Mouse (Mus musculus) MEL (cell line): Measurements from ENCODE around the gene Lamtor1. TPM values are rescaled to one million over a fixed set of nuclear protein-coding genes. Genes with fewer than 3 reads are reported as not detected.

Experiments
- DNase-seq: peaks from one replicate; pipeline ENCODE4 v3.0.0; 2011; ENCODE audit warnings: low read depth, low spot score
- H3K27ac ChIP-seq: 2 replicates; pipeline ENCODE4 v1.5.1; 2012; ENCODE audit warnings: low read depth, mild to moderate bottlenecking, control low read depth, low read length, moderate library complexity; ENCODE audit not compliant: control insufficient read depth
- H3K27me3 ChIP-seq, 2 experiments: fragments of 150-350 bp in 1 of 2; sonication (generic) in 1 of 2; 2 replicates each; pipeline ENCODE4 v1.6.1; 2012; ENCODE audit warnings: low read length in 2 of 2, mild to moderate bottlenecking in 2 of 2, improper control_type of control experiment in 1 of 2, moderate library complexity in 1 of 2; ENCODE audit not compliant: insufficient read depth in 2 of 2, control insufficient read depth in 1 of 2
- H3K36me3 ChIP-seq, 2 experiments: 2 replicates each; pipeline ENCODE4 v1.6.1; 2012 to 2014; ENCODE audit warnings: low read length in 2 of 2, improper control_type of control experiment in 1 of 2, inconsistent platforms in 1 of 2, mild to moderate bottlenecking in 1 of 2; ENCODE audit not compliant: insufficient read depth in 2 of 2, control insufficient read depth in 1 of 2
- H3K4me1 ChIP-seq, 2 experiments: fragments of 150-350 bp in 1 of 2; sonication (generic) in 1 of 2; 2 replicates each; pipeline ENCODE4 v1.6.1; 2012; ENCODE audit warnings: low read length in 2 of 2, improper control_type of control experiment in 1 of 2, mild to moderate bottlenecking in 1 of 2; ENCODE audit not compliant: insufficient read depth in 2 of 2, control insufficient read depth in 1 of 2
- H3K4me3 ChIP-seq, 2 experiments: fragments of 150-350 bp in 1 of 2; sonication (generic) in 1 of 2; 2 replicates each; pipeline ENCODE4 v1.5.1; 2012; ENCODE audit warnings: low read depth in 2 of 2, low read length in 2 of 2, mild to moderate bottlenecking in 2 of 2, moderate library complexity in 2 of 2, control low read depth in 1 of 2, improper control_type of control experiment in 1 of 2; ENCODE audit not compliant: control insufficient read depth in 1 of 2, insufficient read depth in 1 of 2
- H3K79me2 ChIP-seq: 2 replicates; pipeline ENCODE4 v1.6.1; 2012; ENCODE audit warnings: mild to moderate bottlenecking, low read length, moderate library complexity; ENCODE audit not compliant: control insufficient read depth, poor library complexity, insufficient read depth
- H3K9ac ChIP-seq: 2 replicates; pipeline ENCODE4 v1.6.1; 2012; ENCODE audit warnings: low read depth, mild to moderate bottlenecking, control low read depth, low read length, moderate library complexity; ENCODE audit not compliant: control insufficient read depth, poor library complexity, severe bottlenecking
- H3K9me3 ChIP-seq: fragments of 150-350 bp; sonication (generic); replicated peaks from 2 replicates; pipeline ENCODE4 v1.6.1; 2012; ENCODE audit warnings: mild to moderate bottlenecking, low read length, improper control_type of control experiment, moderate library complexity; ENCODE audit not compliant: insufficient read depth
- CHD1 ChIP-seq: IDR thresholded peaks from 2 replicates; pipeline ENCODE4 v1.6.1; 2012; ENCODE audit warnings: low read depth, mild to moderate bottlenecking, inconsistent platforms, low read length, improper control_type of control experiment
- CTCF ChIP-seq, 3 experiments: IDR thresholded peaks in 2 of 3; conservative IDR thresholded peaks in 1 of 3; 2 replicates each; pipeline ENCODE4 v1.5.1; 2011 to 2012; ENCODE audit warnings: low read length in 3 of 3, low read depth in 2 of 3, mild to moderate bottlenecking in 2 of 3, improper control_type of control experiment in 1 of 3, inconsistent platforms in 1 of 3, mixed read lengths in 1 of 3, moderate library complexity in 1 of 3; ENCODE audit not compliant: control insufficient read depth in 1 of 3, insufficient read depth in 1 of 3, poor library complexity in 1 of 3, severe bottlenecking in 1 of 3
- ELF1 ChIP-seq: IDR thresholded peaks from 2 replicates; pipeline ENCODE4 v1.6.1; 2014; ENCODE audit warnings: low read depth, mild to moderate bottlenecking, inconsistent platforms, low read length, improper control_type of control experiment, moderate library complexity
- EP300 ChIP-seq, 2 experiments: IDR thresholded peaks; 2 replicates each; pipeline ENCODE4 v1.6.1; 2011; ENCODE audit warnings: improper control_type of control experiment in 2 of 2, low read length in 2 of 2, low read depth in 1 of 2, mild to moderate bottlenecking in 1 of 2
- ETS1 ChIP-seq: IDR thresholded peaks from 2 replicates; pipeline ENCODE4 v1.6.1; 2012; ENCODE audit warnings: low read depth, mild to moderate bottlenecking, inconsistent platforms, low read length, improper control_type of control experiment, moderate library complexity
- GABPA ChIP-seq: IDR thresholded peaks from 2 replicates; pipeline ENCODE4 v1.6.1; 2012; ENCODE audit warnings: low read depth, mild to moderate bottlenecking, inconsistent platforms, low read length, improper control_type of control experiment, moderate library complexity
- GATA1 ChIP-seq: IDR thresholded peaks from 2 replicates; pipeline ENCODE4 v1.6.1; 2011; ENCODE audit warnings: low read depth, low read length, improper control_type of control experiment
- HCFC1 ChIP-seq: IDR thresholded peaks from 2 replicates; pipeline ENCODE4 v1.6.1; 2012; ENCODE audit warnings: low read depth, mild to moderate bottlenecking, inconsistent platforms, low read length, improper control_type of control experiment, moderate library complexity
- MAFK ChIP-seq: IDR thresholded peaks from 2 replicates; pipeline ENCODE4 v1.6.1; 2011; ENCODE audit warnings: low read depth, mild to moderate bottlenecking, low read length, improper control_type of control experiment, borderline replicate concordance
- MAX ChIP-seq: IDR thresholded peaks from 2 replicates; pipeline ENCODE4 v1.6.1; 2011; ENCODE audit warnings: low read length, improper control_type of control experiment
- MAZ ChIP-seq: IDR thresholded peaks from 2 replicates; pipeline ENCODE4 v1.6.1; 2012; ENCODE audit warnings: low read depth, mild to moderate bottlenecking, inconsistent platforms, low read length, improper control_type of control experiment
- MXI1 ChIP-seq: IDR thresholded peaks from 2 replicates; pipeline ENCODE4 v1.6.1; 2011; ENCODE audit warnings: mild to moderate bottlenecking, low read depth, low read length, improper control_type of control experiment
- MYB ChIP-seq: IDR thresholded peaks from 2 replicates; pipeline ENCODE4 v1.6.1; 2011; ENCODE audit warnings: mild to moderate bottlenecking, low read depth, low read length, improper control_type of control experiment
- MYC ChIP-seq: IDR thresholded peaks from 2 replicates; pipeline ENCODE4 v1.6.1; 2011; ENCODE audit warnings: low read depth, mild to moderate bottlenecking, low read length, improper control_type of control experiment, moderate library complexity
- NELFE ChIP-seq: IDR thresholded peaks from 2 replicates; pipeline ENCODE4 v1.6.1; 2011; ENCODE audit warnings: low read depth, low read length, improper control_type of control experiment
- POLR2AphosphoS2 ChIP-seq: IDR thresholded peaks from 2 replicates; pipeline ENCODE4 v1.6.1; 2011; ENCODE audit warnings: low read length, improper control_type of control experiment
- POLR2AphosphoS5 ChIP-seq: IDR thresholded peaks from 2 replicates; pipeline ENCODE4 v1.6.1; 2012; ENCODE audit warnings: low read depth, borderline replicate concordance, mild to moderate bottlenecking, inconsistent platforms, low read length, moderate library complexity, mixed read lengths
- RAD21 ChIP-seq: IDR thresholded peaks from 2 replicates; pipeline ENCODE4 v1.6.1; 2011; ENCODE audit warnings: mild to moderate bottlenecking, low read depth, low read length, improper control_type of control experiment
- RCOR1 ChIP-seq: IDR thresholded peaks from 2 replicates; pipeline ENCODE4 v1.6.1; 2012; ENCODE audit warnings: low read depth, mild to moderate bottlenecking, inconsistent platforms, low read length, improper control_type of control experiment
- SIN3A ChIP-seq: IDR thresholded peaks from 2 replicates; pipeline ENCODE4 v1.6.1; 2012; ENCODE audit warnings: low read length, improper control_type of control experiment, inconsistent platforms
- SMC3 ChIP-seq: IDR thresholded peaks from 2 replicates; pipeline ENCODE4 v1.6.1; 2011; ENCODE audit warnings: low read depth, low read length, improper control_type of control experiment
- TAL1 ChIP-seq: IDR thresholded peaks from 2 replicates; pipeline ENCODE4 v1.6.1; 2012; ENCODE audit warnings: mild to moderate bottlenecking, inconsistent platforms, low read length, moderate library complexity, mixed read lengths
- TBP ChIP-seq: IDR thresholded peaks from 2 replicates; pipeline ENCODE4 v1.8.0; 2011; ENCODE audit warnings: low read depth, low read length, improper control_type of control experiment
- TCF12 ChIP-seq: IDR thresholded peaks from 2 replicates; pipeline ENCODE4 v1.6.1; 2014; ENCODE audit warnings: low read depth, mild to moderate bottlenecking, inconsistent platforms, low read length, improper control_type of control experiment, moderate library complexity
- USF1 ChIP-seq: IDR thresholded peaks from 2 replicates; pipeline ENCODE4 v1.6.1; 2014; ENCODE audit warnings: low read depth, mild to moderate bottlenecking, inconsistent platforms, low read length, improper control_type of control experiment, moderate library complexity
- USF2 ChIP-seq, 2 experiments: IDR thresholded peaks; 2 replicates each; pipeline ENCODE4 v1.6.1; 2011 to 2012; ENCODE audit warnings: improper control_type of control experiment in 2 of 2, low read length in 2 of 2, borderline replicate concordance in 1 of 2, inconsistent platforms in 1 of 2, low read depth in 1 of 2, mild to moderate bottlenecking in 1 of 2; ENCODE audit not compliant: insufficient read depth in 1 of 2
- ZKSCAN1 ChIP-seq: IDR thresholded peaks from 2 replicates; pipeline ENCODE4 v1.6.1; 2012; ENCODE audit warnings: low read depth, mild to moderate bottlenecking, inconsistent platforms, low read length, improper control_type of control experiment, moderate library complexity
- ZMIZ1 ChIP-seq: IDR thresholded peaks from 2 replicates; pipeline ENCODE4 v1.6.1; 2012; ENCODE audit warnings: low read depth, mild to moderate bottlenecking, inconsistent platforms, low read length, improper control_type of control experiment, moderate library complexity
- ZNF384 ChIP-seq: IDR thresholded peaks from 2 replicates; pipeline ENCODE4 v1.6.1; 2012; ENCODE audit warnings: low read depth, mild to moderate bottlenecking, inconsistent platforms, low read length, improper control_type of control experiment
- polyA plus RNA-seq, 2 experiments: library from polyadenylated mRNA; stranded (reverse) in 1 of 2; unstranded in 1 of 2; fragments of >175 nt in 1 of 2; fragments of >200 nt in 1 of 2; gene quantifications; 2 replicates each; pipeline versions ENCODE4 v1.2.1 to v1.2.4; 2012; ENCODE audit warnings: low replicate concordance in 2 of 2, low read depth in 1 of 2; ENCODE audit not compliant: insufficient read length in 2 of 2, insufficient read depth in 1 of 2, missing spikeins in 1 of 2
- total RNA-seq: library from RNA; depleted of rRNA; stranded (reverse); fragments of 300-350 nt; gene quantifications from 2 replicates; pipeline ENCODE4 v1.2.3, GENCODE M21; 2012

The Lamtor1 gene
- total and polyA plus RNA-seq, 3 experiments = 79.5 to 115 TPM; not detected in 1

GRCm38 (mm10) chr7:101875978-101876377, 29.7 kb upstream of the Lamtor1 start:
- TF ChIP-seq USF2 (IDR thresholded peaks at IDR 0.05; ENCODE audit: borderline replicate concordance in 1 of 2, insufficient read depth in 1 of 2, low read depth in 1 of 2, low read length in 2 of 2) = no peak
- TF ChIP-seq ELF1 = no peak
- no peak for TF ChIP-seq GATA1
- no peak for TF ChIP-seq ZMIZ1
- no peak for TF ChIP-seq MAFK
- no peak for TF ChIP-seq MAZ
- no peak for TF ChIP-seq POLR2AphosphoS2
- TF ChIP-seq TAL1 = no peak
- TF ChIP-seq ZKSCAN1 = no peak
- no peak for TF ChIP-seq CTCF (IDR thresholded peaks at IDR 0.05 in 2 of 3, conservative IDR thresholded peaks at IDR 0.05 in 1 of 3; ENCODE audit: control insufficient read depth in 1 of 3, insufficient read depth in 1 of 3, low read depth in 2 of 3, low read length in 3 of 3, poor library complexity in 1 of 3, severe bottlenecking in 1 of 3)
- no peak for TF ChIP-seq USF1
- no peak for TF ChIP-seq TCF12
- no peak for TF ChIP-seq CHD1
- no peak for TF ChIP-seq MXI1
- TF ChIP-seq MAX = no peak
- no peak for TF ChIP-seq GABPA
- no peak for TF ChIP-seq EP300 (IDR thresholded peaks at IDR 0.05; ENCODE audit: low read depth in 1 of 2, low read length in 2 of 2)
- TF ChIP-seq RCOR1 = no peak
- no peak for TF ChIP-seq ETS1
- Histone ChIP-seq H3K4me1 (no peaks in the 10 kb centered on the region), H3K27me3 (no peaks in the 10 kb centered on the region; a peak in 1 of 4 replicates), H3K79me2 (no peaks in the 10 kb centered on the region), H3K9me3 (no peaks in the 10 kb centered on the region), H3K4me3 (no peak overlapping the region), H3K9ac (no peak overlapping the region), H3K27ac (no peak overlapping the region), H3K36me3 (no peaks in the 10 kb centered on the region)
- no peak for DNase-seq

GRCm38 (mm10) chr7:101880855-101881254, 24.8 kb upstream of the Lamtor1 start:
- no peaks in the 10 kb centered on the region for H3K79me2 ChIP-seq
- H3K27me3 ChIP-seq = peaks cover 0 to 2% of the 10 kb centered on the region in 2 experiments; a peak in 2 of 4 replicates
- H3K9me3 ChIP-seq = no peaks in the 10 kb centered on the region
- H3K4me3 ChIP-seq = no peak overlapping the region
- DNase-seq = no peak
- no peak overlapping the region for H3K27ac ChIP-seq
- H3K36me3 ChIP-seq = no peaks in the 10 kb centered on the region
- no peak overlapping the region for H3K9ac ChIP-seq
- no peaks in the 10 kb centered on the region for H3K4me1 ChIP-seq
- TF ChIP-seq GABPA (no peak), GATA1 (no peak), MYC (no peak), SMC3 (no peak), CTCF (IDR thresholded peaks at IDR 0.05 in 2 of 3, conservative IDR thresholded peaks at IDR 0.05 in 1 of 3; ENCODE audit: control insufficient read depth in 1 of 3, insufficient read depth in 1 of 3, low read depth in 2 of 3, low read length in 3 of 3, poor library complexity in 1 of 3, severe bottlenecking in 1 of 3) (no peak), TBP (no peak), HCFC1 (no peak), RAD21 (no peak), SIN3A (no peak), ETS1 (no peak), TCF12 (no peak), MAX (no peak), MXI1 (no peak), NELFE (no peak), POLR2AphosphoS5 (no peak), RCOR1 (no peak), MAFK (no peak), MYB (no peak), ZNF384 (no peak)
